Mouse (Mus musculus) myocyte (in vitro differentiated cells): ENCODE measurements around the gene Jak2. TPM values are rescaled to one million over a fixed set of nuclear protein-coding genes. Genes with fewer than 3 reads are reported as not detected.

Experiments used
- H3K27me3 ChIP-seq: one replicate; pipeline ENCODE4 v1.6.1; 2011; ENCODE audit not compliant: control insufficient read depth, insufficient read depth, insufficient read length
- H3K36me3 ChIP-seq: one replicate; pipeline ENCODE4 v1.6.1; 2011; ENCODE audit not compliant: control insufficient read depth, insufficient read depth
- H3K4me2 ChIP-seq: one replicate; pipeline ENCODE4 v1.6.1; 2011; ENCODE audit warnings: low read depth, control low read depth
- H3K4me3 ChIP-seq: one replicate; pipeline ENCODE4 v1.5.1; 2011; ENCODE audit warnings: mild to moderate bottlenecking, control low read depth, moderate library complexity
- H3K79me2 ChIP-seq: one replicate; pipeline ENCODE4 v1.6.1; 2011; ENCODE audit not compliant: control insufficient read depth, insufficient read depth
- H3ac ChIP-seq: one replicate; pipeline ENCODE4 v1.6.1; 2011; ENCODE audit not compliant: control insufficient read depth, insufficient read length
- CEBPB ChIP-seq: IDR thresholded peaks from 2 replicates; pipeline ENCODE4 v1.6.1; 2011; ENCODE audit warnings: mild to moderate bottlenecking, moderate library complexity; ENCODE audit not compliant: poor library complexity, insufficient read depth, severe bottlenecking
- E2F4 ChIP-seq: IDR thresholded peaks from one replicate; pipeline ENCODE4 v1.6.1; 2011; ENCODE audit warnings: mild to moderate bottlenecking, control low read depth, moderate library complexity; ENCODE audit not compliant: insufficient read depth
- MAX ChIP-seq: IDR thresholded peaks from one replicate; pipeline ENCODE4 v1.6.1; 2011; ENCODE audit warnings: low read depth, mild to moderate bottlenecking, control low read depth
- MYOD1 ChIP-seq, 3 experiments: IDR thresholded peaks; one replicate each; pipeline ENCODE4 v1.6.1; 2011; ENCODE audit warnings: control low read depth in 2 of 3, low read depth in 2 of 3, mild to moderate bottlenecking in 2 of 3, moderate library complexity in 1 of 3; ENCODE audit not compliant: insufficient read length in 2 of 3, control insufficient read depth in 1 of 3
- MYOG ChIP-seq, 3 experiments: IDR thresholded peaks; one replicate each; pipeline ENCODE4 v1.6.1; 2011; ENCODE audit warnings: control low read depth in 2 of 3, low read depth in 2 of 3, mild to moderate bottlenecking in 2 of 3; ENCODE audit not compliant: insufficient read length in 2 of 3, control insufficient read depth in 1 of 3, insufficient read depth in 1 of 3
- POLR2A ChIP-seq: IDR thresholded peaks from one replicate; pipeline ENCODE4 v1.6.1; 2011; ENCODE audit warnings: low read depth, mild to moderate bottlenecking, control low read depth, moderate library complexity; ENCODE audit not compliant: insufficient read length
- POLR2AphosphoS2 ChIP-seq: IDR thresholded peaks from one replicate; pipeline ENCODE4 v1.6.1; 2011; ENCODE audit warnings: low read depth, control low read depth; ENCODE audit not compliant: insufficient read length
- REST ChIP-seq: IDR thresholded peaks from one replicate; pipeline ENCODE4 v1.6.1; 2011; ENCODE audit warnings: mild to moderate bottlenecking, control low read depth, moderate library complexity; ENCODE audit not compliant: insufficient read depth, insufficient read length
- SRF ChIP-seq: IDR thresholded peaks from one replicate; pipeline ENCODE4 v1.6.1; 2011; ENCODE audit warnings: low read depth; ENCODE audit not compliant: control insufficient read depth, insufficient read length
- TCF12 ChIP-seq: IDR thresholded peaks from one replicate; pipeline ENCODE4 v1.6.1; 2011; ENCODE audit warnings: mild to moderate bottlenecking, control low read depth; ENCODE audit not compliant: poor library complexity, insufficient read depth, severe bottlenecking
- TCF3 ChIP-seq: IDR thresholded peaks from one replicate; pipeline ENCODE4 v1.6.1; 2011; ENCODE audit warnings: low read depth, control low read depth; ENCODE audit not compliant: insufficient read length
- USF1 ChIP-seq: IDR thresholded peaks from one replicate; pipeline ENCODE4 v1.6.1; 2011; ENCODE audit warnings: low read depth, mild to moderate bottlenecking, control low read depth, moderate library complexity
- polyA plus RNA-seq: library from polyadenylated mRNA; unstranded; fragments of >200 nt; fragmentation: generic; extraction: Trizol; gene quantifications from one replicate; pipeline ENCODE4 v1.2.1, GENCODE M21; 2012; ENCODE audit warnings: missing spikeins

The Jak2 gene
- polyA plus RNA-seq, result 3.3 TPM

DNA sequence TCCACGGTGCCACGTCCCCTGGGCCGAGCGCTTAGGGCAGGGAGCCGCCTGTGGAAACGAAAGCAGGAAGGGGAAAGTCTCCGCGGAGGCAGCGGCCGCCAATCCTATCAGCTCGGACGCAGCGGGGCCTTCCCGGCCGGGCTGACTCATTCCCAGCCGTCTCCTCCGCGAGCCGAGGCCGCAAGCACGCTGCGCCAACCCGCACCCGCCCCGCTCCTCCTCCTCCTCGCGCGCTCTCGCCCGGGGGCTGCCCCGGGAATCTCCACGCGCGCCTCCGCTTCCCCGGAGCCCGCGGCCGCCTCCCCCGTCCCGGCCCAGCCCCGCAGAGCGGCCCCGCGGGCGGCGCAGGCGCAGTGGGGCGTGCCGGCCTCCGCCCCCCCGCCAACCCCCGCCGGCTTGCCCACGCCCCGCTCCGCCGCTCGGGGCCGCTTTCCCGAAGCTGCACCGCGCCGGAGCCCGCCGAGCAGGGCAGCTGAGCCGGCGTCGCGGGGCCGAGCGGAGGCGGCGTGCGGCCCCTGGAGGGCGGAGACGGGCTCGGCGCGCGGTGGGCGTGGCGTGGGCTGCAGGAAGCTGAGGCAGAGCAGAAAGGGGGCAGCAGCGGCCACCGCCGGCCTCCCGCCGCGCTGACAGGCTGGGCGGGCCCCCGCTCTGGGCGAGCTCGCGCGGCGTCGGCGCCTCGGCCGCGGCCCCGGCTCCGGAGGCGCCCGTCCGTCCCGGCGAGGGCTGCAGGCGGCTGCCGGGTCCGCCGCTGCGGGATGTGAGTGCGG, at the start of gene Jak2:
TSS of gene Jak2 (plus strand) at position 638 of the 767 bp plus-strand sequence.
- H3ac ChIP-seq, result peak within 1 kb of the TSS; percentile 96
- no peaks in the 10 kb centered on the region for H3K27me3 ChIP-seq
- H3K36me3 ChIP-seq, result no peaks in the 10 kb centered on the region
- peak within 1 kb of the TSS; percentile 88 for H3K4me2 ChIP-seq
- peak; percentile 76 for TF ChIP-seq POLR2AphosphoS2
- peak in 1 of 3 experiments; percentile 44 for TF ChIP-seq MYOD1 (IDR thresholded peaks at IDR 0.05; ENCODE audit: control insufficient read depth in 1 of 3, insufficient read length in 2 of 3, low read depth in 2 of 3)
- TF ChIP-seq MYOG (IDR thresholded peaks at IDR 0.05; ENCODE audit: control insufficient read depth in 1 of 3, insufficient read depth in 1 of 3, insufficient read length in 2 of 3, low read depth in 2 of 3), result peak in 1 of 3 experiments; percentile 65
- TF ChIP-seq TCF3, result no peak
- no peak for TF ChIP-seq REST
- TF ChIP-seq POLR2A, result peak; percentile 81
- peaks cover 11% of the 10 kb centered on the region for H3K79me2 ChIP-seq
- H3K4me3 ChIP-seq, result peak within 1 kb of the TSS; percentile 60

DNA sequence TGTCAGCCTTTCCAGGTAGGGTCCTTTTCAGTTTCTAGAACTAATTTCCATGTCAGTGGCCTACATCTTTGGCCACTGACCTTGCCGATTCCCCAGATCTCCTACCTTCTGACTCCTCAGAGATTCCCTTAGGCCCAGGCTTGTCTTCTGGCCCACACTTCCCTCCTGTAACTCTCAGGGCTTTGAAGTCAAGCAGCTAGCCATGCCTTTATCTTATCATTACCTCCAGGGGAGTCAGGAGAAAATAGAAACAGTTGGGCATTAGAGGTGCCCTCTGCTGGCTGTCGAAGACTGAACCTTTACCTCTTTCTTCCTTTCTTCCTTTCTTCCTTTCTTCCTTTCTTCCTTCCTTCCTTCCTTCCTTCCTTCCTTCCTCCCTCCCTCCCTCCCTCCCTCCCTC, 48.3 kb upstream of the Jak2 start:
- H3K4me3 ChIP-seq, result no peak overlapping the region
- no peak overlapping the region for H3ac ChIP-seq
- H3K36me3 ChIP-seq, result no peaks in the 10 kb centered on the region
- no peak overlapping the region for H3K4me2 ChIP-seq
- H3K79me2 ChIP-seq, result no peaks in the 10 kb centered on the region
- H3K27me3 ChIP-seq, result no peaks in the 10 kb centered on the region
- no peak for TF ChIP-seq MYOG (IDR thresholded peaks at IDR 0.05; ENCODE audit: control insufficient read depth in 1 of 3, insufficient read depth in 1 of 3, insufficient read length in 2 of 3, low read depth in 2 of 3)
- TF ChIP-seq SRF, result no peak
- TF ChIP-seq CEBPB, result no peak
- no peak for TF ChIP-seq TCF12
- no peak for TF ChIP-seq E2F4
- TF ChIP-seq MAX, result no peak
- no peak for TF ChIP-seq MYOD1 (IDR thresholded peaks at IDR 0.05; ENCODE audit: control insufficient read depth in 1 of 3, insufficient read length in 2 of 3, low read depth in 2 of 3)
- no peak for TF ChIP-seq POLR2A
- TF ChIP-seq POLR2AphosphoS2, result no peak
- TF ChIP-seq TCF3, result no peak
- TF ChIP-seq USF1, result no peak
- TF ChIP-seq REST, result no peak

DNA sequence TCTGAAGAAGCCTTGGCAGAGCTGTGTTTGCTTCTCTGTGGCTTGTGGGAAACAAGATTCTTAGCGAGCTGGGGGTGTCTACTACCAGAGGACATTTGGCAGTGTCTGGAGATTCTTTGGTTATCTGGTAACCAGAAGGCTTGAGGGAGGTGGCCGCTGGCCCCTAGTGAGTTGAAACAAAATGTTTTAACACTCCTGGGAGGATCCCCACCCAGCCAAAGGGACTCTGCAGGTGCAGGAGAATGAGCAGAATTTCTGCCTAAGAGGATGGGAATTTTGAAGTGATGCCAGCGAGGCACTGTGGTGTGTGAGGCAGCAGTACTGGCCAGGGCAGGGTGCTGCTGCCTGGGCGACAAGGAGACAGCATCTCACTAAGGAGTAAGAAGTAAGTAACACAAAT, 47.0 kb upstream of the Jak2 start:
- Histone ChIP-seq H3K4me3 (no peak overlapping the region), H3K4me2 (no peak overlapping the region), H3K27me3 (no peaks in the 10 kb centered on the region), H3K36me3 (no peaks in the 10 kb centered on the region), H3K79me2 (no peaks in the 10 kb centered on the region), H3ac (no peak overlapping the region)
- no peak for TF ChIP-seq TCF3
- TF ChIP-seq REST, result no peak
- TF ChIP-seq USF1, result no peak
- no peak for TF ChIP-seq TCF12
- no peak for TF ChIP-seq MYOD1 (IDR thresholded peaks at IDR 0.05; ENCODE audit: control insufficient read depth in 1 of 3, insufficient read length in 2 of 3, low read depth in 2 of 3)
- no peak for TF ChIP-seq MYOG (IDR thresholded peaks at IDR 0.05; ENCODE audit: control insufficient read depth in 1 of 3, insufficient read depth in 1 of 3, insufficient read length in 2 of 3, low read depth in 2 of 3)
- no peak for TF ChIP-seq POLR2AphosphoS2
- TF ChIP-seq E2F4, result no peak
- TF ChIP-seq CEBPB, result no peak
- no peak for TF ChIP-seq POLR2A
- no peak for TF ChIP-seq MAX
- TF ChIP-seq SRF, result no peak

DNA sequence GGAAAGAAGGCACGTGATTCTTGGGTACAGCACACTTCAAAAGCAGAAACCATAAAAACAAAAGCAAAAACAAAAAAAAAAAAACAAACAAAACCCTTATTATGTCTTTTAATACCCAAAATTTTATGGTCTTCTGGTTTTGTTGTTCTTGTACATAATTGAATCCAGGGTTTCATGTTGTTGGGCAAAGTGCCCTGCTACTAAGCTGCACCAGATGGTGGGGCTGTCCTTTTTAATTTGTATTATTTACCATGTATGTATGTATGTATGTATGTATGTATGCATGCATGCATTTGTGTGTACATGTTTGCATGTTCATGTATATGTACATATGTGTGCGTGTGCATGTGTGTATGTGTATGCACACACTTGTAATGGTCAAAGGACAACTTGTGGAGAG, 46.4 kb upstream of the Jak2 start:
- H3K4me2 ChIP-seq, result no peak overlapping the region
- no peaks in the 10 kb centered on the region for H3K79me2 ChIP-seq
- H3K27me3 ChIP-seq, result no peaks in the 10 kb centered on the region
- TF ChIP-seq E2F4 (no peak), POLR2A (no peak), REST (no peak), TCF12 (no peak), TCF3 (no peak), MYOD1 (IDR thresholded peaks at IDR 0.05; ENCODE audit: control insufficient read depth in 1 of 3, insufficient read length in 2 of 3, low read depth in 2 of 3) (no peak), SRF (no peak)
- no peak overlapping the region for H3ac ChIP-seq
- no peaks in the 10 kb centered on the region for H3K36me3 ChIP-seq
- H3K4me3 ChIP-seq, result no peak overlapping the region

DNA sequence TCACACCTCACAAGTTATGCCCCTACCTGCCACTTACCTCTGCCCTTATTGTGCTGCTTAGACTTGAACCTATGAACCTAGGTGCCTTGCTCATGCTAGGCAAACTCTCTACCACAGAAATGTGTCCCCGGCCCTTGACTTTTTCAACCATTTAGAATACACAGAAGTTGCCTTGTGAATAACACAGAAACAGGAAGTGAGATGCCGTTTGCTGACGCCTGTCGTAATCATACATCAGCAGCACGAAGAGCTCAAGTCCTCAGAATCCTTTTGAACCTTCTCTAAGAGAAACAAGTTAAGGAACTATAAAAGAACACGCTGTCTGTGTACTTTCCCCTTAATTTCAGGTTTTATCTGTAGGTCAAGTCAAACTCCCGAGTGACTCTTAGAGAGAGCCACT, 41.7 kb upstream of the Jak2 start:
- H3K27me3 ChIP-seq, result no peaks in the 10 kb centered on the region
- no peaks in the 10 kb centered on the region for H3K79me2 ChIP-seq
- no peak overlapping the region for H3ac ChIP-seq
- no peak for TF ChIP-seq E2F4
- H3K36me3 ChIP-seq, result no peaks in the 10 kb centered on the region
- no peak overlapping the region for H3K4me2 ChIP-seq
- no peak overlapping the region for H3K4me3 ChIP-seq
